Mouse (Mus musculus) bone marrow, adult 2 months (tissue): ENCODE measurements at regions not wholly inside any gene's neighbourhood (a gene's known extent, or its start where the extent isn't known, plus 50 kb on each side); places are given as distances from the start of the nearest gene placed in this dataset.

Experiments used
- CTCF ChIP-seq: fragments of 200-500 bp; IDR thresholded peaks from 2 replicates; pipeline ENCODE4 v1.5.1; 2011; ENCODE audit warnings: low read length, control low read depth; ENCODE audit not compliant: control insufficient read depth, insufficient read depth
- POLR2A ChIP-seq: fragments of 200-500 bp; IDR thresholded peaks from 2 replicates; pipeline ENCODE4 v1.6.1; 2011; ENCODE audit warnings: low read depth, mild to moderate bottlenecking, control low read depth, low read length, borderline replicate concordance; ENCODE audit not compliant: control insufficient read depth

GRCm38 (mm10) chr10:37617708-37618300, 479.1 kb upstream of the Marcks start:
- no peak for TF ChIP-seq CTCF
- no peak for TF ChIP-seq POLR2A
